Mouse (Mus musculus): ENCODE measurements around the gene Hmgb1. TPM values are rescaled to one million over a fixed set of nuclear protein-coding genes. Genes with fewer than 3 reads are reported as not detected.

The Hmgb1 gene
- polyA plus RNA-seq, 1 experiment = 110 TPM

- no peaks in the 10 kb centered on the region for H3K9me3 ChIP-seq (replicated peaks; ENCODE audit: control insufficient read depth, insufficient read depth, low read length, poor library complexity, severe bottlenecking)
Observed at GRCm38 (mm10) chr5:149101869-149102268, 82.4 kb downstream of the Hmgb1 start.

DNA sequence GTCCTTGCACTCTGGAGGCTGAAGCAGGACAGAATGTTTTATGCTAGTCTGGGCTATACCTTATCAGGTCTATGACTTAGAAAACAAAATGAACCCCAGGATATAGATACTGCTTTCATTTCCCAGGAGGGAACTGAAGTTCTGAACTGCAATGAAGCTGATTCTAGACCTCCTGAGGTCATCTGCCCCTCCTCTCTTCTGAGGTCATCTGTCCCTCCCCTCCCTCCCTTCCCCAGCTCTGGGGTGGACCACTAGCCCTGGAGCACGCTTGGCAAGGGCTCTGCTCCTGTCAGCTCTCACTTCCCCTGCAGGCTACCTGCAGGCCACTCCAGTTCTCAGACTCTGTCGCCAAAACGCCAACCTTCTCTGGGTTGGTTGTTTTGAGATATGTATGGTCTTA, 84.2 kb downstream of the Hmgb1 start:
- peaks cover 3% of the 10 kb centered on the region for H3K4me1 ChIP-seq (ENCODE audit: control insufficient read depth, insufficient read depth, low read length)
- no peak overlapping the region for H3K9ac ChIP-seq (ENCODE audit: low read depth, poor library complexity, severe bottlenecking)
- H3K27ac ChIP-seq (ENCODE audit: insufficient read depth, low read length) = no peak overlapping the region
- H3K4me3 ChIP-seq (ENCODE audit: low read depth, low read length) = no peak overlapping the region
- no peaks in the 10 kb centered on the region for H3K9me3 ChIP-seq (replicated peaks; ENCODE audit: control insufficient read depth, insufficient read depth, low read length, poor library complexity, severe bottlenecking)
- no peaks in the 10 kb centered on the region for H3K36me3 ChIP-seq (ENCODE audit: control insufficient read depth, insufficient read depth, low read length, poor library complexity, severe bottlenecking)
- no peaks in the 10 kb centered on the region for H3K27me3 ChIP-seq (ENCODE audit: control insufficient read depth, insufficient read depth, low read length, poor library complexity, severe bottlenecking)
- no peak for TF ChIP-seq POLR2A (IDR thresholded peaks at IDR 0.05; ENCODE audit: insufficient read depth, low read length)
- TF ChIP-seq EP300 (IDR thresholded peaks at IDR 0.05; ENCODE audit: insufficient read depth, low read depth, low read length) = no peak
- no peak for TF ChIP-seq CTCF (IDR thresholded peaks at IDR 0.05; ENCODE audit: low read depth, low read length)

More at GRCm38 (mm10) chr5:149101869-149102268, 82.4 kb downstream of the Hmgb1 start:
- no peak overlapping the region for H3K9ac ChIP-seq (ENCODE audit: low read depth, poor library complexity, severe bottlenecking)
- TF ChIP-seq CTCF (IDR thresholded peaks at IDR 0.05; ENCODE audit: low read depth, low read length) (peak; percentile 33), EP300 (IDR thresholded peaks at IDR 0.05; ENCODE audit: insufficient read depth, low read depth, low read length) (no peak), POLR2A (IDR thresholded peaks at IDR 0.05; ENCODE audit: insufficient read depth, low read length) (no peak)
- H3K4me1 ChIP-seq (ENCODE audit: control insufficient read depth, insufficient read depth, low read length) = no peaks in the 10 kb centered on the region
- no peaks in the 10 kb centered on the region for H3K36me3 ChIP-seq (ENCODE audit: control insufficient read depth, insufficient read depth, low read length, poor library complexity, severe bottlenecking)
- H3K27ac ChIP-seq (ENCODE audit: insufficient read depth, low read length) = no peak overlapping the region
- no peaks in the 10 kb centered on the region for H3K27me3 ChIP-seq (ENCODE audit: control insufficient read depth, insufficient read depth, low read length, poor library complexity, severe bottlenecking)
- H3K4me3 ChIP-seq (ENCODE audit: low read depth, low read length) = no peak overlapping the region

DNA sequence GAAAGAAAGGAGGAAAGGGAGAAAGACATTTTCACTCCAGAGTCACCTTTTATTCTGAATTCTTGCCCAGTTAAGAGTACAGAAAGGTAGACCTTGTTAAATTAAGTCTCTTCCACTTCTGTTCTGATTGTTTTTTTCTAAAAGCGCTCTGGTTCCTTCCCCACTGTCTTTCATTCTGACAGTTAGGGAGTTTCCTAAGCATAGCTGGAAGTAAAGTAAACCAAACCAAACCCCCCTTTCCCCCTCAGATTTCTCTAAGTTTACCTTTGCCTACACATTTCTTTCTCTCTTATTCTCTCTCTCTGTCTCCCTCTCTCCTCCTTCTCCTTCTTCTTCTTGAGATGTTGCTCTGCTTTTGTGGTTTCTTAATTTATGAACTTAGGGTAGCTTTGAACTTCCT, 85.3 kb downstream of the Hmgb1 start:
- Histone ChIP-seq H3K4me1 (ENCODE audit: control insufficient read depth, insufficient read depth, low read length) (peaks cover 3% of the 10 kb centered on the region), H3K9me3 (replicated peaks; ENCODE audit: control insufficient read depth, insufficient read depth, low read length, poor library complexity, severe bottlenecking) (no peaks in the 10 kb centered on the region), H3K36me3 (ENCODE audit: control insufficient read depth, insufficient read depth, low read length, poor library complexity, severe bottlenecking) (no peaks in the 10 kb centered on the region), H3K9ac (ENCODE audit: low read depth, poor library complexity, severe bottlenecking) (no peak overlapping the region), H3K27me3 (ENCODE audit: control insufficient read depth, insufficient read depth, low read length, poor library complexity, severe bottlenecking) (no peaks in the 10 kb centered on the region), H3K27ac (ENCODE audit: insufficient read depth, low read length) (no peak overlapping the region), H3K4me3 (ENCODE audit: low read depth, low read length) (no peak overlapping the region)
- TF ChIP-seq CTCF (IDR thresholded peaks at IDR 0.05; ENCODE audit: low read depth, low read length) (no peak), POLR2A (IDR thresholded peaks at IDR 0.05; ENCODE audit: insufficient read depth, low read length) (no peak), EP300 (IDR thresholded peaks at IDR 0.05; ENCODE audit: insufficient read depth, low read depth, low read length) (no peak)

- Histone ChIP-seq H3K27me3 (ENCODE audit: control insufficient read depth, insufficient read depth, low read length, poor library complexity, severe bottlenecking) (no peaks in the 10 kb centered on the region), H3K9me3 (replicated peaks; ENCODE audit: control insufficient read depth, insufficient read depth, low read length, poor library complexity, severe bottlenecking) (no peaks in the 10 kb centered on the region), H3K27ac (ENCODE audit: insufficient read depth, low read length) (no peak overlapping the region), H3K4me1 (ENCODE audit: control insufficient read depth, insufficient read depth, low read length) (peaks cover 3% of the 10 kb centered on the region), H3K36me3 (ENCODE audit: control insufficient read depth, insufficient read depth, low read length, poor library complexity, severe bottlenecking) (no peaks in the 10 kb centered on the region), H3K9ac (ENCODE audit: low read depth, poor library complexity, severe bottlenecking) (no peak overlapping the region), H3K4me3 (ENCODE audit: low read depth, low read length) (no peak overlapping the region)
- TF ChIP-seq EP300 (IDR thresholded peaks at IDR 0.05; ENCODE audit: insufficient read depth, low read depth, low read length) = no peak
- TF ChIP-seq CTCF (IDR thresholded peaks at IDR 0.05; ENCODE audit: low read depth, low read length) = no peak
- no peak for TF ChIP-seq POLR2A (IDR thresholded peaks at IDR 0.05; ENCODE audit: insufficient read depth, low read length)
Observed at GRCm38 (mm10) chr5:149097841-149098240, 86.4 kb downstream of the Hmgb1 start.

- no peak overlapping the region for H3K9ac ChIP-seq (ENCODE audit: low read depth, poor library complexity, severe bottlenecking)
- TF ChIP-seq POLR2A (IDR thresholded peaks at IDR 0.05; ENCODE audit: insufficient read depth, low read length) = no peak
- no peak for TF ChIP-seq CTCF (IDR thresholded peaks at IDR 0.05; ENCODE audit: low read depth, low read length)
- TF ChIP-seq EP300 (IDR thresholded peaks at IDR 0.05; ENCODE audit: insufficient read depth, low read depth, low read length) = no peak
- no peaks in the 10 kb centered on the region for H3K27me3 ChIP-seq (ENCODE audit: control insufficient read depth, insufficient read depth, low read length, poor library complexity, severe bottlenecking)
- H3K36me3 ChIP-seq (ENCODE audit: control insufficient read depth, insufficient read depth, low read length, poor library complexity, severe bottlenecking) = no peaks in the 10 kb centered on the region
- peaks cover 3% of the 10 kb centered on the region for H3K4me1 ChIP-seq (ENCODE audit: control insufficient read depth, insufficient read depth, low read length)
- H3K9me3 ChIP-seq (replicated peaks; ENCODE audit: control insufficient read depth, insufficient read depth, low read length, poor library complexity, severe bottlenecking) = no peaks in the 10 kb centered on the region
- no peak overlapping the region for H3K27ac ChIP-seq (ENCODE audit: insufficient read depth, low read length)
- no peak overlapping the region for H3K4me3 ChIP-seq (ENCODE audit: low read depth, low read length)
Observed at GRCm38 (mm10) chr5:149096284-149096683, 88.0 kb downstream of the Hmgb1 start.

DNA sequence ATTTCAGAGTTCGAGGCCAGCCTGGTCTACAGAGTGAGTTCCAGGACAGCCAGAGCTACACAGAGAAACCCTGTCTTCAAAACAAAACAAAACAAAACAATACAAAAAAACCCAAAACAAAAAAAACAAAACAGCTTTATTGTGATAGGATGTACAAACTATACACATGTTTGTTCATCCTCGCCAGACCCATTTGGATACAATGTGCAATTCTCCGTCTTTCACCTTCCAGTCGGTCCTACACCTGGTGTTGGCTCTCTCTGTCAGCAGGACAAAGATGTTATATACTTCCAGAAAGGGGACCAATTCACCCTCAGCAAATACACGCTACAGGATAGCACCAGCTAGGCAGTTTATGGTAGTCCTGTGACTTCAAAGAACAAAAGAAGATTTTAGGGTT, 91.4 kb downstream of the Hmgb1 start:
- Histone ChIP-seq H3K27ac (ENCODE audit: insufficient read depth, low read length) (no peak overlapping the region), H3K9me3 (replicated peaks; ENCODE audit: control insufficient read depth, insufficient read depth, low read length, poor library complexity, severe bottlenecking) (no peaks in the 10 kb centered on the region), H3K9ac (ENCODE audit: low read depth, poor library complexity, severe bottlenecking) (no peak overlapping the region), H3K36me3 (ENCODE audit: control insufficient read depth, insufficient read depth, low read length, poor library complexity, severe bottlenecking) (no peaks in the 10 kb centered on the region), H3K4me1 (ENCODE audit: control insufficient read depth, insufficient read depth, low read length) (peaks cover 3% of the 10 kb centered on the region), H3K27me3 (ENCODE audit: control insufficient read depth, insufficient read depth, low read length, poor library complexity, severe bottlenecking) (no peaks in the 10 kb centered on the region), H3K4me3 (ENCODE audit: low read depth, low read length) (no peak overlapping the region)
- TF ChIP-seq EP300 (IDR thresholded peaks at IDR 0.05; ENCODE audit: insufficient read depth, low read depth, low read length) = no peak
